Mouse (Mus musculus) cerebellum, adult 9-10 months (tissue): ENCODE measurements at regions not wholly inside any gene's neighbourhood (a gene's known extent, or its start where the extent isn't known, plus 50 kb on each side); places are given as distances from the start of the nearest gene placed in this dataset.
A peak's percentile ranks its signal among the peaks of the same experiment; 100 is the strongest.

Experiments
- DNase-seq: peaks from one replicate; pipeline ENCODE4 v3.0.0; 2022

- no peak for DNase-seq
Measured at GRCm38 (mm10) chr7:68851981-68852575, 103.0 kb upstream of the Arrdc4 start.

GRCm38 (mm10) chr7:68844606-68845005 is 95.6 kb upstream of the Arrdc4 start:
- no peak for DNase-seq

GRCm38 (mm10) chr7:68843374-68843773 is 94.3 kb upstream of the Arrdc4 start:
- no peak for DNase-seq

GRCm38 (mm10) chr7:68833977-68834791 is 85.1 kb upstream of the Arrdc4 start:
- DNase-seq, result peak; percentile 17

- no peak for DNase-seq
Measured at GRCm38 (mm10) chr7:68833517-68833916, 84.5 kb upstream of the Arrdc4 start.

GRCm38 (mm10) chr7:68829861-68830260 is 80.8 kb upstream of the Arrdc4 start:
- DNase-seq, result peak; percentile 52

- DNase-seq, result no peak
Measured at GRCm38 (mm10) chr7:68824399-68824798, 75.4 kb upstream of the Arrdc4 start.

- no peak for DNase-seq
Measured at GRCm38 (mm10) chr7:68823646-68824045, 74.6 kb upstream of the Arrdc4 start.

GRCm38 (mm10) chr7:68823189-68823588 is 74.1 kb upstream of the Arrdc4 start:
- DNase-seq, result peak; percentile 45

- no peak for DNase-seq
Measured at GRCm38 (mm10) chr7:68814823-68815666, 66.0 kb upstream of the Arrdc4 start.

GRCm38 (mm10) chr7:68809782-68810181 is 60.7 kb upstream of the Arrdc4 start:
- no peak for DNase-seq
